Mouse (Mus musculus): ENCODE results near the gene Dennd2c. TPM values are rescaled to one million over a fixed set of nuclear protein-coding genes. Genes with fewer than 3 reads are reported as not detected.
"Not testable (repeated sequence)": the region's sequence is repeated elsewhere in the genome, so short reads cannot be mapped to it uniquely, and the experiment has no call there.

Gene Dennd2c
- total RNA-seq, 1 experiment from 2014 or later, result 2.0 TPM

- DNase-seq, result not testable (repeated sequence)
Observed at GRCm38 (mm10) chr3:103215399-103215798, 113.0 kb downstream of the Dennd2c start.

Other genes starting within 250 kb of the Dennd2c start
- gene Sycp1, start 166.5 kb upstream of the Dennd2c start, total RNA-seq (2021), result 0.11 TPM in 1 of 2 replicates, not detected in the other
- gene Nr1h5, start 138.5 kb upstream of the Dennd2c start, total RNA-seq (2021), result 0.11 and 0.33 TPM in 2 replicates
- gene Sike1, start 106.9 kb upstream of the Dennd2c start, total RNA-seq (2021), result 67.6 and 81.5 TPM in 2 replicates
- 342 and 351 TPM in 2 replicates for gene Csde1, start 82.2 kb upstream of the Dennd2c start, total RNA-seq (2021)
- gene Nras, start 44.3 kb upstream of the Dennd2c start, total RNA-seq (2021), result 57.4 and 65.0 TPM in 2 replicates
- gene Ampd1, start 28.6 kb upstream of the Dennd2c start, total RNA-seq (2021), result 0.56 TPM in 1 of 2 replicates, not detected in the other
- 50.4 and 54.4 TPM in 2 replicates for gene Bcas2, start 69.1 kb downstream of the Dennd2c start, total RNA-seq (2021)
- 32.6 and 33.5 TPM in 2 replicates for gene Trim33, start 176.7 kb downstream of the Dennd2c start, total RNA-seq (2021)

Data from adrenal gland, postnatal 14 days (tissue).